Mouse (Mus musculus) ovary, postnatal 10 days (tissue): ENCODE results near the gene Tmem161a.

Experiments
- DNase-seq: peaks from one replicate; pipeline ENCODE4 v3.0.0; 2022; ENCODE audit warnings: low spot score

Tmem161a gene

GRCm38 (mm10) chr8:70172043-70172681 is at the start of gene Tmem161a:
TSS of gene Tmem161a (plus strand) at chr8:70172356.
- peak; percentile 85 for DNase-seq

- no peak for DNase-seq
Measured at GRCm38 (mm10) chr8:70122863-70123262, 49.3 kb upstream of the Tmem161a start.

- DNase-seq, result no peak
Measured at GRCm38 (mm10) chr8:70124992-70125391, 47.2 kb upstream of the Tmem161a start.

GRCm38 (mm10) chr8:70128435-70128834 is 43.7 kb upstream of the Tmem161a start:
- DNase-seq, result no peak

GRCm38 (mm10) chr8:70129309-70129952 is 42.7 kb upstream of the Tmem161a start:
- no peak for DNase-seq

GRCm38 (mm10) chr8:70130066-70130465 is 42.1 kb upstream of the Tmem161a start:
- no peak for DNase-seq

- peak; percentile 43 for DNase-seq
Measured at GRCm38 (mm10) chr8:70131166-70131883, 40.8 kb upstream of the Tmem161a start, which contains the start of gene Nr2c2ap. TSS of gene Nr2c2ap (plus strand) at chr8:70131333.

- no peak for DNase-seq
Measured at GRCm38 (mm10) chr8:70134086-70134485, 38.1 kb upstream of the Tmem161a start.

GRCm38 (mm10) chr8:70134931-70135330 is 37.2 kb upstream of the Tmem161a start:
- DNase-seq, result no peak

GRCm38 (mm10) chr8:70136591-70136990 is 35.6 kb upstream of the Tmem161a start:
- no peak for DNase-seq

GRCm38 (mm10) chr8:70137890-70138289 is 34.3 kb upstream of the Tmem161a start:
- no peak for DNase-seq

GRCm38 (mm10) chr8:70139026-70139857 is 32.9 kb upstream of the Tmem161a start, which contains the start of the genes Rfxank, Borcs8 and Mef2b:
TSS of gene Rfxank (minus strand) at chr8:70139154.
TSS of gene Borcs8 (plus strand) at chr8:70139499.
TSS of gene Mef2b (plus strand) at chr8:70139711.
- peak; percentile 84 for DNase-seq

GRCm38 (mm10) chr8:70139981-70140380 is 32.2 kb upstream of the Tmem161a start:
- no peak for DNase-seq

GRCm38 (mm10) chr8:70147678-70148607 is 24.2 kb upstream of the Tmem161a start:
- DNase-seq, result no peak

- no peak for DNase-seq
Measured at GRCm38 (mm10) chr8:70150158-70150557, 22.0 kb upstream of the Tmem161a start.

- DNase-seq, result peak; percentile 31
Measured at GRCm38 (mm10) chr8:70152537-70153257, 19.5 kb upstream of the Tmem161a start.

GRCm38 (mm10) chr8:70157240-70157800 is 14.8 kb upstream of the Tmem161a start:
- DNase-seq, result no peak

- peak; percentile 34 for DNase-seq
Measured at GRCm38 (mm10) chr8:70158069-70158853, 13.9 kb upstream of the Tmem161a start.

GRCm38 (mm10) chr8:70159211-70159610 is 12.9 kb upstream of the Tmem161a start:
- DNase-seq, result no peak
